ENCODE assay signal across 14 mouse cellular contexts in genomic region chr19:55168360-55168759, GRCm38 (mm10). TPM values are rescaled to one million over a fixed set of nuclear protein-coding genes. Genes with fewer than 3 reads are reported as not detected.
"Had no signal": no experiment of that assay in that cellular context is flagged by ENCODE, and none has a peak within 500 bp of the region (broad histone marks: within the 10 kb centered on the region; RNA-seq: fewer than 3 reads in every experiment).

No protein-coding gene starts in this region.

- DNase-seq: kidney, adult 11 months; kidney, adult 9 months; kidney, postnatal 36 days; left cerebral cortex, postnatal 4 days; retina, postnatal 1 day; thymus, postnatal 36 days had no signal

- H3K27ac ChIP-seq: kidney, postnatal 0 days; limb, embryonic 13.5 days; liver, embryonic 12.5 days; midbrain, embryonic 13.5 days; stomach, embryonic 15.5 days had no signal

- H3K4me3 ChIP-seq: limb, embryonic 13.5 days; liver, embryonic 12.5 days; midbrain, embryonic 13.5 days; stomach, embryonic 15.5 days had no signal

- H3K9ac ChIP-seq: limb, embryonic 13.5 days; liver, embryonic 12.5 days; midbrain, embryonic 13.5 days; stomach, embryonic 15.5 days had no signal

- H3K4me2 ChIP-seq: limb, embryonic 13.5 days; liver, embryonic 12.5 days; midbrain, embryonic 13.5 days; stomach, embryonic 15.5 days had no signal

- H3K9me3 ChIP-seq: liver, embryonic 12.5 days; stomach, embryonic 15.5 days had no signal

- ATAC-seq: inflammation-experienced regulatory T-cells, adult 6 months; liver, embryonic 12.5 days; midbrain, embryonic 13.5 days had no signal

- H3K27me3 ChIP-seq: limb, embryonic 13.5 days; liver, embryonic 12.5 days; midbrain, embryonic 13.5 days; stomach, embryonic 15.5 days had no signal

- H3K4me1 ChIP-seq: limb, embryonic 13.5 days; midbrain, embryonic 13.5 days; stomach, embryonic 15.5 days had no signal

- H3K36me3 ChIP-seq: limb, embryonic 13.5 days; liver, embryonic 12.5 days; midbrain, embryonic 13.5 days; stomach, embryonic 15.5 days had no signal

RNA-seq across cellular contexts. Expression of gene Tectb, which starts 12.2 kb away (rescaled TPM):
- polyA plus RNA-seq: inflammation-experienced regulatory T-cells, adult 6 months; limb, embryonic 13.5 days; neural tube, embryonic 14.5 days; spleen, adult 2 months; stomach, embryonic 15.5 days had no signal
